Mouse (Mus musculus): ENCODE data around the gene Il21. TPM values are rescaled to one million over a fixed set of nuclear protein-coding genes. Genes with fewer than 3 reads are reported as not detected.

Gene Il21
- total and polyA plus RNA-seq, 3 experiments = not detected

- no peak for DNase-seq (ENCODE audit: extremely low read depth)
- no peak overlapping the region for H3K9ac ChIP-seq (ENCODE audit: insufficient read depth, low read depth)
- H3K9me3 ChIP-seq (replicated peaks; ENCODE audit: low read length) = no peaks in the 10 kb centered on the region
- no peak overlapping the region for H3K27ac ChIP-seq (ENCODE audit: insufficient read depth, low read depth)
- H3K27me3 ChIP-seq (replicated peaks) = no peaks in the 10 kb centered on the region
- H3K4me3 ChIP-seq (replicated peaks in 1 of 3; ENCODE audit: low read depth in 2 of 3, low read length in 2 of 3, poor library complexity in 1 of 3) = no peak overlapping the region
- in situ Hi-C loops (cut with MboI; ENCODE audit: low pct_ligation_motif_present, low pct_unique_long_range_greater_than_20kb, low sequenced_read_pairs) (loop anchor here (5.0 to 10.0 kb wide), 2 partner anchors 121 to 558 kb away; no protein-coding TSS in a partner anchor), dilution Hi-C loops (cut with MboI; ENCODE audit: extremely low pct_ligation_motif_present, extremely low pct_unique_long_range_greater_than_20kb, low sequenced_read_pairs) (no loop called here)
- TF ChIP-seq ZC3H11A (IDR thresholded peaks at IDR 0.05; ENCODE audit: low read depth, low read length) (no peak), MAZ (IDR thresholded peaks at IDR 0.05; ENCODE audit: low read depth, low read length) (no peak), IRF4 (IDR thresholded peaks at IDR 0.05; ENCODE audit: low read depth, low read length) (no peak), UBTF (IDR thresholded peaks at IDR 0.05; ENCODE audit: low read depth, low read length) (no peak)
- H3K79me2 ChIP-seq (replicated peaks; ENCODE audit: control insufficient read depth, extremely low read depth, insufficient read depth, poor library complexity, severe bottlenecking) = no peaks in the 10 kb centered on the region
- no peak overlapping the region for H3K4me2 ChIP-seq (ENCODE audit: insufficient read depth, low read depth, poor library complexity, severe bottlenecking)
- H3K4me1 ChIP-seq (ENCODE audit: control insufficient read depth in 1 of 2, insufficient read depth in 2 of 2) = 0 out of 4 replicates have a peak, but pooled peaks cover 0 to 2% of the 10 kb centered on the region in 2 experiments
- H3K36me3 ChIP-seq (replicated peaks in 1 of 2; ENCODE audit: control insufficient read depth in 1 of 2, insufficient read depth in 1 of 2, low read length in 1 of 2) = no peaks in the 10 kb centered on the region
Observed at GRCm38 (mm10) chr3:37202856-37203255, 29.6 kb downstream of the Il21 start.

DNA sequence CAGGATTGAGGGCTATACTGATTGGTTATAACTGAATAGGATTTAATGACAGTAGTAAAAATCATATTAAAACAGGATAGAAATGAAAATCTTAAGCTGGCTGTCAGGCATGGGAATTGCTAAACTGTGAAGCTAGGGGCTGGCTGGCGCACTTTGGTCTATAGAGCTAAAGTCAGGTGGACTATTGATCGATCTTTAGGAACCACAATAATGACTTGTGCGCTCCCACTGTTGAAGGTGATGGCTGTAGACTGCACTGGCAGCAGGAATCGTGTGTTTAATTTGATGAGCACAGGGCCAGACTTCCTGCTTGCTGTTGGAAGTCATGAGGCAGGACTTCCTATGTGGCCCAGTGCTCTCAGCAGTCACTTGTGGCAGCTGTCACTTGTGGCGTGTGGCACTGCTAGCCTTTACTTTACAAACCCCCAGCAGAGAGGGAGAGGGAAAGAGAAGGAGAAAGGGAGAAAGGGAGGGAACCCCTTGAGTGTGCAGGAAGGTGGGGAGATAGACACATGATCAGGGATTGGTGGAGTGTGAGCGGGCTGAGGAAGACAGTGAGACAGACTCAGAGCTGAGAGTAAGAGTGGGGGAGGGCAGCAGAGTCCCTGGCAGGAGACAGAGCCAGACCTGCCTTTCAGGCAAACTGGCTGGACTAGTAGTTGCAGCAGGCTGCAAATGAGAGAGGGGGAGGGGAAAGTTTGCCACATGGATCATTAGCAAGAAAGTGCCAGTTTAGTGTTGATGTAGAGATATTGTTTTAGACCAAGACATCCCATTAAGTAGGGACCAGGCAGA, 31.1 kb downstream of the Il21 start:
- in situ Hi-C loops (cut with MboI; ENCODE audit: low pct_ligation_motif_present, low pct_unique_long_range_greater_than_20kb, low sequenced_read_pairs) = loop anchor here (5.0 to 10.0 kb wide), 2 partner anchors 119 to 557 kb away; no protein-coding TSS in a partner anchor
- TF ChIP-seq SIN3A (IDR thresholded peaks at IDR 0.05; ENCODE audit: low read length) (no peak), JUN (IDR thresholded peaks at IDR 0.05; ENCODE audit: insufficient read depth, low read depth, low read length) (no peak), POLR2AphosphoS2 (IDR thresholded peaks at IDR 0.05; ENCODE audit: low read depth, low read length) (no peak), CTCF (conservative IDR thresholded peaks at IDR 0.05 in 1 of 2, IDR thresholded peaks at IDR 0.05 in 1 of 2; ENCODE audit: low read depth in 2 of 2, low read length in 2 of 2) (no peak), ELF1 (IDR thresholded peaks at IDR 0.05; ENCODE audit: low read depth, low read length) (no peak), MEF2A (IDR thresholded peaks at IDR 0.05; ENCODE audit: borderline replicate concordance, low read depth, low read length) (no peak), BHLHE40 (IDR thresholded peaks at IDR 0.05; ENCODE audit: low read depth, low read length) (no peak), ZNF384 (IDR thresholded peaks at IDR 0.05; ENCODE audit: low read depth, low read length) (no peak), NRF1 (IDR thresholded peaks at IDR 0.05; ENCODE audit: low read depth, low read length) (no peak), SMC3 (IDR thresholded peaks at IDR 0.05; ENCODE audit: low read depth, low read length) (no peak), IRF4 (IDR thresholded peaks at IDR 0.05; ENCODE audit: low read depth, low read length) (no peak)
- H3K27me3 ChIP-seq (replicated peaks) = no peaks in the 10 kb centered on the region
- no peak for DNase-seq (ENCODE audit: extremely low read depth)
- no peak overlapping the region for H3K4me3 ChIP-seq (replicated peaks in 1 of 3; ENCODE audit: low read depth in 2 of 3, low read length in 2 of 3, poor library complexity in 1 of 3)
- dilution Hi-C loops (cut with MboI; ENCODE audit: extremely low pct_ligation_motif_present, extremely low pct_unique_long_range_greater_than_20kb, low sequenced_read_pairs) = no loop called here
- no peak overlapping the region for H3K9ac ChIP-seq (ENCODE audit: insufficient read depth, low read depth)
- H3K27ac ChIP-seq (ENCODE audit: insufficient read depth, low read depth) = no peak overlapping the region
- no peaks in the 10 kb centered on the region for H3K36me3 ChIP-seq (replicated peaks in 1 of 2; ENCODE audit: control insufficient read depth in 1 of 2, insufficient read depth in 1 of 2, low read length in 1 of 2)
- no peak overlapping the region for H3K4me2 ChIP-seq (ENCODE audit: insufficient read depth, low read depth, poor library complexity, severe bottlenecking)
- H3K79me2 ChIP-seq (replicated peaks; ENCODE audit: control insufficient read depth, extremely low read depth, insufficient read depth, poor library complexity, severe bottlenecking) = no peaks in the 10 kb centered on the region
- H3K4me1 ChIP-seq (ENCODE audit: control insufficient read depth in 1 of 2, insufficient read depth in 2 of 2) = 0 out of 4 replicates have a peak, but pooled peaks cover 0 to 2% of the 10 kb centered on the region in 2 experiments
- no peaks in the 10 kb centered on the region for H3K9me3 ChIP-seq (replicated peaks; ENCODE audit: low read length)
